Mouse (Mus musculus): Measurements from ENCODE around the gene Thbs3.

The Thbs3 gene

GRCm38 (mm10) chr3:89227307-89228179 lies 12.6 kb downstream of the Thbs3 start:
- DNase-seq (ENCODE audit: low read depth, low spot score): peak; percentile 96

- peak; percentile 86 for DNase-seq (ENCODE audit: low read depth, low spot score)
Observed at GRCm38 (mm10) chr3:89228180-89228549, 13.2 kb downstream of the Thbs3 start.

- no peak for DNase-seq (ENCODE audit: low read depth, low spot score)
Observed at GRCm38 (mm10) chr3:89228836-89229235, 13.9 kb downstream of the Thbs3 start, which contains the start of gene Muc1. Gene Muc1 (plus strand): TSS chr3:89229057.

- no peak for DNase-seq (ENCODE audit: low read depth, low spot score)
Observed at GRCm38 (mm10) chr3:89229276-89229675, 14.3 kb downstream of the Thbs3 start.

GRCm38 (mm10) chr3:89230561-89230960 lies 15.6 kb downstream of the Thbs3 start:
- no peak for DNase-seq (ENCODE audit: low read depth, low spot score)

- no peak for DNase-seq (ENCODE audit: low read depth, low spot score)
Observed at GRCm38 (mm10) chr3:89231345-89231744, 16.4 kb downstream of the Thbs3 start.

- DNase-seq (ENCODE audit: low read depth, low spot score): no peak
Observed at GRCm38 (mm10) chr3:89231772-89232275, 16.8 kb downstream of the Thbs3 start.

DNA sequence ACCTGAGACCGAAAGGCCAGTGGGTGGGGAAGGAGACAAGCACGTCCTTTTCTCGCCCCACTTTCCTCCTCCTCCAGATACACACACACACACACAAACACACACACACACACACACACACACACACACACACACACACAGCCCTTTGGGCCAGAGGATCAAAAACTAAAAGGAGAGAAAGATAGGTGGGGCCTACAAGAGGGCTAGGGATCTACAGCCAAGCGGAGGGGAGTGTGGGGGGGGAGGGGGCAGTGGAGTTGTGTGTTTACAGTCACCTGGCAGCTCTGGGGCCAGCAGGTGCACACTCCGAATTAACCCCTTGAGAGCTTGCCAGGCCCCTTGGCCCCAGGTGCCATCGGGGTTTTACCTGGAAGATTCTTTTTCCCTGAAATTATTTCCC lies 17.6 kb downstream of the Thbs3 start:
- no peak for DNase-seq (ENCODE audit: low read depth, low spot score)

GRCm38 (mm10) chr3:89233562-89234110 lies 18.7 kb downstream of the Thbs3 start:
- DNase-seq (ENCODE audit: low read depth, low spot score): no peak

DNA sequence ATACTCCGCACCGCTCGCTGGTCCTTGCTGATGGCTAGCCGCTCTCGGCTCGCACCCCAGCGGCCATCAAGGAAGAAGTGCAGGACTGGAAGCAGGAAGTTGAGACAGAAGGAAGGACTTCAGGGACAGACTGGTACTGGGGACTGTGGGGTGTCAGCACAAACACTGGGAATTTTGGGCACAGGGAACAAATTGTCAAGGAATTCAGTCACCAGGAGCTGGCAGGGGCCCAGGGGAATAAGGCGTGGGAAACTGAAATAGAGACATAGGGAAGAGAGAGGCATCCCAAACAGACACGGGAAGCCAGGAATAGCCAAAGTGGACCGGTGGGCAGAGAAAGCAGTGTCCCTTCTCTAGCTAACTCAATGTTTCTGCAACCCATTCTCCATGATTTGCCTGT lies 21.5 kb downstream of the Thbs3 start:
- DNase-seq (ENCODE audit: low read depth, low spot score): peak; percentile 64

DNA sequence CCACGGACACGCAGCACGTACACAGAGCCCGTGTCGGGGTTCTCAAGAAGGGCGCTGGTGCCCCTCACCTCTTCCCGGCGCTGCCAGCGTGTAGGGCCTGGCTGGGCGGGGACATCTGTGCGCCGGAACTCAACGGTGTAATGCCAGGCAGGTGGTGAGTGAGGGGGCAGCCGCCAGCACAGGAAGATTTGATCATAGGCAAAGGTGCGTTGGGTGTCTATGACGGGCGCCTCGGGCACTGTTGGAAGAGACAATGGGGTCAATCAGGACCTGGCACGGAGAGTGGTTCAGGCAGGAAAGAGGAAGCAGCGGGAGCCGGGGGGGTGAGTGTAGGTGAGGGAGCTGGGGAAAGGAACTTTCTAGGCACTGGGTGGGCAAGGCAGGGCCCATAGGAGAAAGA lies 22.7 kb downstream of the Thbs3 start:
- no peak for DNase-seq (ENCODE audit: low read depth, low spot score)

- DNase-seq (ENCODE audit: low read depth, low spot score): no peak
Observed at GRCm38 (mm10) chr3:89238494-89238893, 23.5 kb downstream of the Thbs3 start.

GRCm38 (mm10) chr3:89242331-89242895 lies 27.4 kb downstream of the Thbs3 start:
- DNase-seq (ENCODE audit: low read depth, low spot score): peak; percentile 88

- peak; percentile 76 for DNase-seq (ENCODE audit: low read depth, low spot score)
Observed at GRCm38 (mm10) chr3:89243609-89244008, 28.6 kb downstream of the Thbs3 start.

- peak; percentile 63 for DNase-seq (ENCODE audit: low read depth, low spot score)
Observed at GRCm38 (mm10) chr3:89244158-89244981, 29.4 kb downstream of the Thbs3 start.

DNA sequence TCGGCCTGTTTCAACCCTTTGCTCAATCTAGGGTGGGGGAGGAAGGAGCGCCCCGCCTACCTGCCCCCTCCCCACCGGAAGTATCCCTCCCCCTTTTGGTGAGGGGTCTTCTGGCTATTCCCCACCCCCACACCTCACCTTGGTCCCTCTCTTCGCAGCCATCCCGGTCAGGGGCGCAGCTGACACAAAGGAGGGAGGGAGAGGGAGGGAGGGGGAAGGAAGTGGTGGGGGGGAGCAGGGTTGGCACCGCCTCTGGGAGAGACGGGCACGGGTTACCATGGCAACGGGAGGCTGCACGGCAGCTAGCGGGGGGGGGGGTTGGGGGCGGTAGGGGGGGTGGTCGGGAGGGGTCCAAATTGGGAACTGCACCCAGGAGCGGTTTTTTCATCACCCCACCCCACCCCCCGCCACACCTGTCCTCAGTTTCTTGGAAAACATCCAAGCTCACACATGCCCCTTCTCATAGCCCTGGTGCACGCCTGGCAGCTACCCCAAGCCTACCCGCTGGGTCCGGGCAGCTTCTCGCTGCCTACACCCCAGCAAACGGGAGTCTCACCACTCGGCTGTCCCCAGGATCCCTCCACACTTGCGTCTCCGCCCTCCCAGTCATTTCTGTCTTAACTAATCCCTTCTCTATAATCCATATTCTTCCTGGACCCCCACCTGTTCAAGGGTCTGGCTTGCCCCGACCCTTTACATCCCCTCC lies 30.2 kb downstream of the Thbs3 start:
- peak; percentile 92 for DNase-seq (ENCODE audit: low read depth, low spot score)

GRCm38 (mm10) chr3:89245688-89246171 lies 30.8 kb downstream of the Thbs3 start, which contains the start of gene Krtcap2:
Gene Krtcap2 (plus strand): TSS chr3:89245966.
- peak; percentile 96 for DNase-seq (ENCODE audit: low read depth, low spot score)

DNA sequence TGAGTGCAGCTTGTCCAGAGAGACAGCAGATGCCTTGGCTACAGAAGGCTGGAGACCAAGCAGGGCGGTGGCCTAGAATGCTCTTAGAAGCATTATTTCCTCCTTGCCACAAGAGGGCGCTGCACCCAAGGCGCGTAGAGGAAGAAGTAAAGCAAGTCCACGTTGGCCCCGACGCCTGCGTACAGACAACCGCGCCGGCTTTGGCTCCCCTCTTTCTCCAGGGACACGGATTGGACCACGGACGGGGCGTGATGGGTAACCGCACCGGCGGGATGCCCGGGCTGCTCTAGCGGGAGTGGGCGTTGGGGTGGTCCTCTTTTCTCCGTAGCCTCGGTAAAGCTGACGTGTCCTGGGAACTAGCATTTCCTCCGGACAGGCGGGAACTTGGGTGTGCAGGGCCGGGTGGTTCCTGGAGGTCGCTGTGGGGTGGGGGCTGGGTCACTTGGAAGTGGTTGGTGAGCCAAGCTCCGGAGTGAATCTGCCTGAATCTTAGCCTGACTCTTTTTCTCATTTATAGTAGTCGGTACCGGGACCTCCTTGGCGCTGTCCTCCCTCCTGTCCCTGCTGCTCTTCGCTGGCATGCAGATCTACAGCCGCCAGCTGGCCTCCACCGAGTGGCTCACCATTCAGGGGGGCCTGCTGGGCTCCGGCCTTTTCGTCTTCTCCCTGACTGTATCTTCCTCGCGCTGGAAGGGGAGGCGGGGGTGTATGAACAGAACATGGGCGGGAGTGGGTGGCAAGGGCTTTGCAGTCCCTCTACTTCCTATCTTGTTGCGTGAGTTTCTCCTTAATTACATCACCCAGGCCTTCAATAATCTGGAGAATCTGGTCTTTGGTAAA lies 31.5 kb downstream of the Thbs3 start, which contains the start of gene Trim46:
Trim46 (minus strand) TSS at position 49 of the 840 bp plus-strand sequence.
- DNase-seq (ENCODE audit: low read depth, low spot score): peak; percentile 98

GRCm38 (mm10) chr3:89247466-89247865 lies 32.5 kb downstream of the Thbs3 start:
- no peak for DNase-seq (ENCODE audit: low read depth, low spot score)

Measured in brain, adult 2 months (tissue).